Mouse (Mus musculus) bone marrow macrophage, adult 2 months (primary cell): ENCODE data around the gene Zfp738. TPM values are rescaled to one million over a fixed set of nuclear protein-coding genes. Genes with fewer than 3 reads are reported as not detected.
A peak's percentile ranks its signal among the peaks of the same experiment; 100 is the strongest.
"Not testable (repeated sequence)": the region's sequence is repeated elsewhere in the genome, so short reads cannot be mapped to it uniquely, and the experiment has no call there.

Source experiments
- H3K27ac ChIP-seq: 2 replicates; pipeline ENCODE4 v1.5.1; 2012; ENCODE audit warnings: low read depth, low read length; ENCODE audit not compliant: insufficient read depth
- H3K4me1 ChIP-seq: 2 replicates; pipeline ENCODE4 v1.6.1; 2012; ENCODE audit warnings: low read length; ENCODE audit not compliant: control insufficient read depth, insufficient read depth
- H3K4me3 ChIP-seq: 2 replicates; pipeline ENCODE4 v1.5.1; 2012; ENCODE audit warnings: mild to moderate bottlenecking, low read length, moderate library complexity; ENCODE audit not compliant: insufficient read depth
- CTCF ChIP-seq: IDR thresholded peaks from 2 replicates; pipeline ENCODE4 v1.5.1; 2012; ENCODE audit warnings: low read depth, mild to moderate bottlenecking, low read length, moderate library complexity
- POLR2A ChIP-seq: IDR thresholded peaks from 2 replicates; pipeline ENCODE4 v1.6.1; 2012; ENCODE audit warnings: mild to moderate bottlenecking, low read depth, low read length, borderline replicate concordance
- polyA plus RNA-seq: library from polyadenylated mRNA; stranded (reverse); fragments of >200 nt; gene quantifications from 2 replicates; pipeline ENCODE4 v1.2.4, GENCODE M21; 2012; ENCODE audit not compliant: missing spikeins, insufficient read depth, insufficient read length

Zfp738 gene
- 9.4 and 12.7 TPM in 2 replicates for polyA plus RNA-seq

DNA sequence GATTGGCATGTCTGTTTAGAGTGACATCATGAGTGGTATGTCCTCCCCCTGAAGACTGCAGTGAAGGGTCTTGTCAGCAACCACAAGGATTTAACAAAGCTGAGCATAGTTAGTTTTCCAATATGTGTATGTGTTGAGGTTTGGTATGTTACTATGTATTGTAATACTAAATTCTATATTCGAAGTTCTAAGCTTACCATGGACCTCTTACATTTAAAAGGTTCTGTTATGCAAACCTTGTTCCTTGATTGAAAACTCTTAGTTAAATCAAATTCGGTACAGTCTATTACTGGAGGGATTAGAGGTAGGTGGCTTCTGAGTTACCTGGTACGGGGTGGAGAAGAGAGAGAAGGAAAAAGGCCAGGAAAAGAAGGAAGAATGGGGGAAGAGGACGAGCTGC is at the start of gene Zfp738:
Gene Zfp738 (minus strand): TSS at position 101 of the 400 bp plus-strand sequence.
- TF ChIP-seq CTCF = no peak
- no peak for TF ChIP-seq POLR2A
- no peak within 1 kb of the TSS for H3K4me3 ChIP-seq
- H3K4me1 ChIP-seq = no peaks in the 10 kb centered on the region
- no peak within 1 kb of the TSS for H3K27ac ChIP-seq

GRCm38 (mm10) chr13:67734391-67734790 is 47.5 kb upstream of the Zfp738 start:
- H3K4me1 ChIP-seq, H3K4me3 ChIP-seq, H3K27ac ChIP-seq: not testable (repeated sequence)

DNA sequence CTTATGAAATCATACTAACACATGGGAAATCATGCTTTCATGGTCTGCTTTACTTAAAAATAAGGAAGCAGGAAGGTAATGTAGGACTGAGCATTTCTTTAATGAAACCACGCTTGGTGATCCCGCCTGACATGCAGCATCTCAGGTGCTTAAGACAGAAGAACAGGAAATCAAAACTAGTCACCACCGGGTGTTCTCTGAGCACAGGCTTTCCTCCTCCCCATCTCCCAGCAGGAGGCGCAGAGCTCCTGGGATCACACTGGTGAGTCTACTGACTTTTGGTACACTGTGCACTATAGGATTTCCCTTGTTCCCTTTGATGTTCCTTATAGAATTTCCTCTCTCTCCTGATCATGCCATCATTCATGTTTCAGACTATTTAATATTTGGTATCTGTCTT is 42.6 kb upstream of the Zfp738 start:
- H3K4me3 ChIP-seq = peak overlapping the region; percentile 59
- H3K27ac ChIP-seq, H3K4me1 ChIP-seq: not testable (repeated sequence)

GRCm38 (mm10) chr13:67728641-67729318 is 41.9 kb upstream of the Zfp738 start, which contains the start of gene Zfp65:
TSS of gene Zfp65 (minus strand) at chr13:67729173.
- H3K4me3 ChIP-seq = peak within 1 kb of the TSS; percentile 59
- TF ChIP-seq POLR2A = no peak
- TF ChIP-seq CTCF = no peak
- H3K27ac ChIP-seq = peak within 1 kb of the TSS; percentile 51
- H3K4me1 ChIP-seq = peaks cover 7% of the 10 kb centered on the region

DNA sequence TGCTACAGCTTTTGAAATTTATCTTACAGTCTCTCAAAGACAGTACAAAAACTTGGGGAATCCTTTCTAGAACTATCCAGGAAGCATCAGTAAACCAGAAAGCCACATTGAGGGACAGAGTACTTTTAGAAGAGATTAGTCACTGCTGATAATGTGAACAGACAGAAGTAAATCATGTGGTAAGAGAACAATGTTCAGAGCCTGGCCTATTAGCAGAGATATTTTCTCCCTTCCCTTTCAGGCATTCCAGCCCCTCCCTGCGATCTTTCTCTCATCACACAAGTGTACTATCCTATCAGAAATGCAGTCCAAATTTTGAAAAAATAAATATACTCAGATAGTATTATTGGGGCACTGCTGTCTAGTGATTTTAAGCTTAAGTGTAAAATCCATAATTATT is 41.2 kb upstream of the Zfp738 start:
- Histone ChIP-seq H3K27ac (no peak overlapping the region), H3K4me3 (no peak overlapping the region), H3K4me1 (peaks cover 10% of the 10 kb centered on the region)
- no peak for TF ChIP-seq CTCF
- no peak for TF ChIP-seq POLR2A

- not testable (repeated sequence) for H3K4me3 ChIP-seq, H3K27ac ChIP-seq
- H3K4me1 ChIP-seq = peaks cover 12% of the 10 kb centered on the region
These were observed 38.5 kb upstream of the Zfp738 start for GRCm38 (mm10) chr13:67725331-67725730.

DNA sequence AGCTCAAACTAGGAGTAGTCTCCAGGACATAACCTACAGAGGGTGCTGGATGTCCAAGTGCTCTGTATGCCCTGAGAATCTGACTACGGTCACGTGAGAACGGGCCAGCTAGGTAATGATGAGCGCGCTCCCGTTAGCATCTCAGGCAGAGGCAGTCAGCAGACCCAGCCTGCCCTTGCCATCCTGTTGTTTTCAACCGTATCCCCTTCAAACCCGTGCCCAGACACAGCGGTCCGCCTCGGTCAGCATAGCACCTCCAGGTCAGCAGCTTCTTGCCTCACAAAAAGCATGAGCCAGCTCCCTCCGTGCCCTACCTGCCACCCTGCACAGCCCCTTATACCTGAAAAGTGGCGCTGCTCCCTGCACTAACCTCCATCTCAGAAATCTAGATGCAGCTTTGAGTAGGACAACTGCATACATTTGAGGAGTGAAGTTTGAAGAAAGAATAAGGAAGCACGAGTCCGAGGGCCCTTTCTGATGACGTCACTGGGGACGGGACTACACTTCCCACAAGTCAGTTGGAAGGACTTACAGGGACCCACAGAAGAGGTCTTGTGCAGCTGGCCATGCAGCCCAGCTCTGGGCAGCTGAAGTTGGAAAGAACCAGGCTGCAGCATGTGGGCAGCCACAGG is 37.1 kb upstream of the Zfp738 start:
- Histone ChIP-seq H3K4me1 (peaks cover 7% of the 10 kb centered on the region), H3K27ac (peak overlapping the region; percentile 56), H3K4me3 (peak overlapping the region; percentile 72)
- TF ChIP-seq POLR2A (no peak), CTCF (no peak)

DNA sequence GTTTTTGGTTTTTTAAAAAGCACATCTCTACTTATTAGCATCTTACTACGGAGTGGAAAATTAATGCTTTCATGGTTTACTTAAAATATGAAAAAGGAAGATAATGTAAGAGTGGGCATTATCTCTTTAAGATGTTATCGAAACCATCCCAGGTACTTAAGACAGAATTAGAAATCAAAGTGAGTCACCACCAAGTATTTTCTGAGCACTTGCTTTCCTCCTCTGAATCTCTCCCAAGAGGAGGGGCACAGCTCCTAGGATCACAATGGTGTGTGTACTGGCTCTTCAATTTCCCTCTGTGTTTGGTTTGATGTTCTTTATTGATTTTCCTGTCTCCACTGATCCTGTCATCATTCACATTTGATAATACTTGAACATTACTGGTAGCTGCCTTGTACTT is 3.0 kb downstream of the Zfp738 start:
- H3K27ac ChIP-seq, H3K4me1 ChIP-seq: not testable (repeated sequence)
- peak overlapping the region; percentile 68; the same call in 1 of the 2 replicates for H3K4me3 ChIP-seq

DNA sequence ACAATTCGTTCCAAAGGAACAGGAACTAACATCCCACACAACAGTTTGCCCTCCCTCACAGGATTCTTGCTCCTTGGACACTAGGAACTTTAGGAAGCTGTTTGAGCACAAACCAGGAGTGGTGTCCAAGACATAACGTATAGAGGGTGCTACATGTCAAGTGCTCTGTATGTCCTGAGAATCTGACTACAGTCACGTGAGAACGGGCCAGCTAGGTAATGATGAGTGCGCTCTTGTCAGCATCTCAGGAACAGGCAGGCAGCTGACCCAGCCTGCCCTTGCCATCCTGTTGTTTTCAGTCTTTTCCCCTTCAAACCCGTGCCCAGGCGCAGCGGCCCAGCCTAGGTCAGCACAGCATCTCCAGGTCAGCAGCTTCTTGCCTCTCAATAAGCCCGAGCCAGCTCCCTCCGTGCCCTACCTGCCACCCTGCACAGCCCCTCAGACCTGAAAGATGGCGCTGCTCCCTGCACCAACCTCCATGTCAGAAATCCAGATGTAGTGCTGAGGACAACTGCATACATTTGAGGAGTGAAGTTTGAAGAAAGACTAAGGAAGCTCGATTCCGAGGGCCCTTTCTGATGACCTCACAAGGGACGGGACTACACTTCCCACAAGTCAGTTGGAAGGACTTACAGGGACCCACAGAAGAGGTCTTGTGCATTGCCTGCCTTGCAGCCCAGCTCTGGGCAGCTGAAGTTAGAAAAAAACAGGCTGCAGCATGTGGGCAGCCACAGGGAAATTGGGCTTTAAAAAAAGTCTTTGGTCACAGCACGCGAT is 3.7 kb downstream of the Zfp738 start:
- Histone ChIP-seq H3K27ac (peak overlapping the region; percentile 26; the same call in 1 of the 2 replicates), H3K4me3 (peak overlapping the region; percentile 68)
- H3K4me1 ChIP-seq = not testable (repeated sequence)

DNA sequence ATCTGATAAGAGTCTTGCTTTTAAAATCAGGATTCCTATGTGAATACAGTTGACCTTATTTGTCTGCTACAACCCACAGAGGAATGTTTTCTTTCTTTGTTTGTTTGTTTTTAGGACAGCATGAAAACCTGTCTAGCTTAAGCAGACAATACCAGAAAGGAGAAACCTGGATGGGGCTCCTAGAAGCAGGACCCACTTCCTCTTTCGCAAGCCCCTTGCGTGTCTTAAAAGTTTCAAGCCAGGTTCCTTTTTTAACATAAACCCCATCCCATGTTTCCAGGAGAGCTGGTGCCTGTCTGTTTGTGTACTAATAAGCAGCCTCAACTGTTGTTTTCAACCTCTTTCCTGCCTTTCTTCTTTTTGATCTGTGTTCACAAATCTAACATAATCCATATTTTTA is 12.0 kb downstream of the Zfp738 start:
- TF ChIP-seq POLR2A (no peak), CTCF (no peak)
- H3K4me1 ChIP-seq = no peaks in the 10 kb centered on the region
- no peak overlapping the region for H3K4me3 ChIP-seq
- H3K27ac ChIP-seq = no peak overlapping the region

GRCm38 (mm10) chr13:67652496-67652895 is 34.4 kb downstream of the Zfp738 start:
- TF ChIP-seq POLR2A (no peak), CTCF (no peak)
- no peak overlapping the region for H3K27ac ChIP-seq
- no peak overlapping the region for H3K4me3 ChIP-seq
- H3K4me1 ChIP-seq = no peaks in the 10 kb centered on the region
